ENCODE assay signal across 8 mouse cellular contexts in the genomic region with DNA sequence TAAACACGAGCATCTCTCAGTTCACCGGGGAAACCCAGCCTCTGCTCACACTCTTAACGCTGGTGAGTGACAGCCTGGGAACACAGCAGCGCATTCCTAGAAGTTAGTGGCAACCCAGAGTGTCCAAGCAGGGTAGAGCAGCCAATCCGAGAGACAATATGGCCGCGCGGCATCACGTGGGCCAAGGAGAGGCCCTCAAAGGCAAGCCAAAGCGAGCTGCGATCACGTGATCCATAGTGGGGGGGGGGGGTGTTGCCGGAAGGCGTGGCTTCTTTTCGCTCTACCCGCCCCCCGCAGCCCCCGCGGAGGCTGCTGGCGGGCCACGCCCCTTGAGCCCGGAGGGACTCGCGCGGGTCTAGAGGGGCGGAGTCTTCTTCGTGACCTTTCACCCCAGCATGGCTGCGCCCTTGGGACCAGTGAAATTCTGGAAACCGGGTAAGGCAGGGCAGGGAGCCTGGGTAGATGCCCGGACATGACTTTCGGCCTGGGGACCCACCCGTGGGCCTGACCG. TPM values are rescaled to one million over a fixed set of nuclear protein-coding genes. Genes with fewer than 3 reads are reported as not detected.
DNase-seq lines count a peak whose midpoint lies in the region; ATAC-seq lines count a peak whose summit lies in the region.

A gene (plus strand): TSS at position 314 of the 511 bp plus-strand sequence.

- peak; percentile 93 to 97 for DNase-seq in adrenal gland, adult (ENCODE audit: inconsistent age in 2 of 2, low spot score in 1 of 2)
- DNase-seq in embryo, embryonic 10.5 days (ENCODE audit: low spot score), result peak; percentile 99
- peak; percentile 93 for DNase-seq in gastrocnemius, postnatal 14 days
- peak; percentile 94 to 96 for DNase-seq in left cerebral cortex, postnatal 10 days (ENCODE audit: extremely low spot score in 1 of 2, low spot score in 2 of 2)
- DNase-seq in right cerebral cortex, postnatal 25 days, result peak; percentile 92
- DNase-seq in urinary bladder, postnatal 4 days (ENCODE audit: low spot score in 2 of 2), result peak; percentile 90 to 93

- intact Hi-C loops in gastrocnemius, postnatal 14 days (cut with DNase I; ENCODE audit: low total_unique reads), result no loop called here
- intact Hi-C loops in left cerebral cortex, postnatal 10 days (cut with DNase I), result no loop called here

- peak; percentile 97 for ATAC-seq in inflammation-experienced regulatory T-cells, adult 6 months
- ATAC-seq in megakaryocyte-erythroid progenitor cell, adult 5-6 weeks (replicated peaks; ENCODE audit: low FRiP score, low TSS enrichment, poor library complexity, severe bottlenecking), result peak; percentile 97

RNA-seq across cellular contexts. Expression of the gene that starts here (rescaled TPM):
- total RNA-seq in gastrocnemius, postnatal 14 days (2021), result 1 to 10 TPM; 7.2 to 7.8 TPM
- polyA plus RNA-seq in inflammation-experienced regulatory T-cells, adult 6 months (2017; shearing (Covaris generic)), result 10 to 100 TPM; 12.7 to 16.1 (median 14.1) TPM
- 10 to 100 TPM; 17.7 to 18.5 TPM for total RNA-seq in left cerebral cortex, postnatal 10 days (2021)
- total RNA-seq in megakaryocyte-erythroid progenitor cell, adult 5-6 weeks (2014; fragmentation: Nextera tagmentation), result 12.0 and 13.5 TPM in 2 replicates
- total RNA-seq in megakaryocyte-erythroid progenitor cell, adult 5-6 weeks (2017), result 8.7 and 10.1 TPM in 2 replicates

Comparison
In these comparisons a context has a peak if more than half of its experiments do, and no peak if none do; other contexts are left out.
1. Peak in every context shown above with its lines: DNase-seq and ATAC-seq.